Mouse (Mus musculus) liver, embryonic 11.5 days (tissue): ENCODE measurements around the gene Htr6. TPM values are rescaled to one million over a fixed set of nuclear protein-coding genes. Genes with fewer than 3 reads are reported as not detected.

Experiments used
- ATAC-seq: fragments of 200-750 bp; cut with Nextera tagmentation; replicated peaks from 2 replicates; pipeline ENCODE4 v1.8.0; 2017; ENCODE audit warnings: moderate number of reproducible peaks, mild to moderate bottlenecking, moderate TSS enrichment, moderate library complexity; ENCODE audit not compliant: low FRiP score
- DNase-seq: peaks from one replicate; pipeline ENCODE4 v3.0.0-alpha.2; 2017; ENCODE audit warnings: low spot score
- H3K27ac ChIP-seq: fragments of 300-500 bp; sonication (generic); 2 replicates; pipeline ENCODE4 v1.5.1; 2014; ENCODE audit warnings: mild to moderate bottlenecking, low read depth, low read length, control low read depth
- H3K27me3 ChIP-seq: fragments of 300-500 bp; sonication (generic); replicated peaks from 2 replicates; pipeline ENCODE4 v1.6.1; 2014; ENCODE audit warnings: low read length, mixed read lengths; ENCODE audit not compliant: control insufficient read depth, insufficient read depth
- H3K36me3 ChIP-seq: fragments of 300-500 bp; sonication (generic); 2 replicates; pipeline ENCODE4 v1.6.1; 2014; ENCODE audit warnings: mild to moderate bottlenecking, low read length, moderate library complexity, mixed read lengths; ENCODE audit not compliant: control insufficient read depth, insufficient read depth
- H3K4me1 ChIP-seq: fragments of 300-500 bp; sonication (generic); replicated peaks from 2 replicates; pipeline ENCODE4 v1.6.1; 2014; ENCODE audit warnings: low read length, mixed read lengths; ENCODE audit not compliant: control insufficient read depth, insufficient read depth
- H3K4me2 ChIP-seq: fragments of 300-500 bp; sonication (generic); 2 replicates; pipeline ENCODE4 v1.6.1; 2014; ENCODE audit warnings: mild to moderate bottlenecking, control low read depth, moderate library complexity
- H3K4me3 ChIP-seq: fragments of 300-500 bp; sonication (generic); 2 replicates; pipeline ENCODE4 v1.5.1; 2014; ENCODE audit warnings: low read depth, low read length, control low read depth
- H3K9ac ChIP-seq: fragments of 300-500 bp; sonication (generic); 2 replicates; pipeline ENCODE4 v1.6.1; 2014; ENCODE audit warnings: low read depth, low read length, control low read depth
- H3K9me3 ChIP-seq: fragments of 300-500 bp; sonication (generic); 2 replicates; pipeline ENCODE4 v1.6.1; 2016; ENCODE audit warnings: low read length, inconsistent platforms, mixed read lengths; ENCODE audit not compliant: control insufficient read depth
- WGBS: fragments of 180-500 bp; shearing (Covaris S2); extraction: QIAGEN DNeasy Blood & Tissue Kit; methylation state at CpG from one replicate; pipeline ENCODE4 v1.1.7; 2014; 5-methylcytosine and 5-hydroxymethylcytosine counted together
- polyA plus RNA-seq: library from polyadenylated mRNA; unstranded; fragments of >200 nt; fragmentation: Nextera tagmentation; extraction: Ambion mirVana; gene quantifications from 2 replicates; pipeline ENCODE4 v1.2.1, GENCODE M21; 2014

Htr6 gene
- polyA plus RNA-seq, 1 experiment from 2014 or later, result not detected

DNA sequence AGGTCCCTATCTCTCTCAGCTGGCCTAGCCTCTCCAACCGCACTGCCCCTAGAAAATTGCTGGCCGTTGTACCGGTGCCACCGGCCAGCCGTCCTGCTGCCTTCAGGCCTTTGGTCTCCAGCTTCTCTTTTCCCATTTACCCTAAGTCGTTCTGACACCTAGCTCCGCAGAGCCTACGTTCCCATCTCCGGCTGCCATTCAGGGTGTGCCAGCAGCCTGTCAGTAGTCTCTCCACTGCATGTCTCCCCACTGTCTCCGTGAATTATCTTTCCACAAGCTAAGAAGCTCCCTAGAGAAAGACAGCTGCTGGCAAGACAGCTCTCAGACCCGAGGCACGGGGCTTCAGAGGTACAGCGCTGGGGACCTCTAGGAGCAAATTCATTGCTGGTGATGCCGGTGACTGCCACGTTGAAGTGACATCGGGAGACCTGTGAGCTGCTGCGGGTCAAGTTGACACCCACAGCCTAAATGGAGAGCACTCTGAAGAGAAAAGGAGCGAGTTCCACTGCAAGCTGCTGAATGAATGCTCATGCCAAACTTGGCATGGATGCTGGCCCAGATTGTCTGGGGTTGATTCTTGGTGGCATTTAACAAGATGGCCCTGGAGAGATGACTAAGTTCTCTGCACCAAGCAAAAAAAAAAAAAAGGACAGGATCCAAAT lies 6.0 kb upstream of the Htr6 start:
- 68% methylated on average over 18 of the region's 18 CpGs for WGBS
- Histone ChIP-seq H3K4me2 (no peak overlapping the region), H3K27ac (no peak overlapping the region), H3K9me3 (no peaks in the 10 kb centered on the region), H3K4me1 (peaks cover 3% of the 10 kb centered on the region; the same call in 1 of the 2 replicates), H3K4me3 (no peak overlapping the region), H3K27me3 (peaks cover 24% of the 10 kb centered on the region), H3K36me3 (no peaks in the 10 kb centered on the region), H3K9ac (no peak overlapping the region)
- ATAC-seq (no peak), DNase-seq (no peak)

DNA sequence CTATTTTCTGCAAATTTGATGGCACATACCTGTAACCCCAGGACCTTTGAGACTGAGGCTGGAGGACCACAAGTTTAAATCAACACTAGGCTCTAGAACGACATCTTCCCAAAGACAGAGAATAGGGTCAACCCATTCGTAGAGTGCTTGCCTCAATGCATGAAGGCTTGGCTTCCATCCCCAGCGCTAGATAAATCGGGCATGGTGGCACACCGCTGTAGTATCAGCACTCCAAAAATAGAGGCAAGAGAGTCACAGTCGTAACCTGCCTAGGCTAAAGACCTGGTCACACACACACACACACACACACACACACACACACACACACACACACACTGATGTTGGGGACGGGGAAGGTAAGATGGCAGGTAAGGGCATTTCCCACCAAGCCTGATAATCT lies 4.9 kb upstream of the Htr6 start:
- WGBS, result 90% methylated on average over 7 of the region's 7 CpGs
- no peak overlapping the region for H3K4me3 ChIP-seq

DNA sequence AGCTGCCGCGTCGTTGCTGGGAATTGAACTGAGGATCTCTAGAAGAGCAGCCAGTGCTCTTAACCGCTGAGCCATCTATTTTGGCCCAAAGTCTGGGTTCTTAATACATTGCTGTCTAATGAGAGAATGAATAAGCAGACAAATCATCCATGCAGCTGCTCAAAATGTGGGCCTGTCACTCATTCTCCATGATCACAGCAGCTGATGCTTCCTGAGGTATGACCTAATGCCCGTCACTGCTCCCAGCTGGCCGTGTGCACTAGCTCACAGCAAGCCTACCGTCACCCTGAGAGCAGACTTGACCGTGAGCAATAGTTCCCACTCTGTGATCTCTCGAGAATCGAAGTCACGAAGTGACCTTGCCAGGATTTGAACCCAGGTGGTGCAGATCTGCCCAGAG lies 4.1 kb upstream of the Htr6 start:
- H3K27me3 ChIP-seq, result peaks cover 39% of the 10 kb centered on the region
- 78% methylated on average over 11 of the region's 11 CpGs for WGBS

More for the DNA sequence above, 4.9 kb upstream of the Htr6 start:
- no peak for DNase-seq
- Histone ChIP-seq H3K9ac (no peak overlapping the region), H3K4me2 (no peak overlapping the region), H3K9me3 (no peaks in the 10 kb centered on the region), H3K27me3 (peaks cover 35% of the 10 kb centered on the region), H3K36me3 (no peaks in the 10 kb centered on the region), H3K4me1 (peaks cover 3% of the 10 kb centered on the region; the same call in 1 of the 2 replicates), H3K27ac (no peak overlapping the region)
- ATAC-seq, result no peak

DNA sequence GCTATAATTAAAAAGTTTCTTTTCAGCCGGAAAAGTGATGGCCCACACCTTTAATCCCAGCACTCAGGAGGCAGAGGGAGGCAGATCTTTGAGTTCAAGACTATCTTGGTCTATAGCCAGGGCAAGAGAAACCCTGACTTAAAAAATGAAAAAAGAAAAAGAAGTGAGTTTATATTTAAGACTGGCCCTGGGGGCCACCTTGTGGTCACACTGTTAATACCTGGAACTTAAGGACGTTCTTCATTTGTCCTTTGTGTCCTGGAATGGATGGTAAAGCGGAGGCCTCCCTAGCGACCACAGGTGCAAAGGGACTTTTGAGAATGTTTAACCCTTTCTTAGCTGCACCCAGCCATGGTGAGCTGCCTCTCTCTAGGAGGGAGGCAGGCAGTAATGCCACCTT lies 3.4 kb upstream of the Htr6 start:
- no peak for ATAC-seq
- Histone ChIP-seq H3K9ac (no peak overlapping the region), H3K27ac (no peak overlapping the region), H3K36me3 (no peaks in the 10 kb centered on the region), H3K9me3 (no peaks in the 10 kb centered on the region), H3K4me3 (no peak overlapping the region), H3K27me3 (peaks cover 46% of the 10 kb centered on the region), H3K4me1 (peaks cover 9% of the 10 kb centered on the region; the same call in 1 of the 2 replicates), H3K4me2 (no peak overlapping the region)
- no peak for DNase-seq
- WGBS, result 18% methylated on average over 4 of the region's 4 CpGs

More for the DNA sequence above, 4.1 kb upstream of the Htr6 start:
- Histone ChIP-seq H3K4me3 (no peak overlapping the region), H3K9me3 (no peaks in the 10 kb centered on the region), H3K9ac (no peak overlapping the region), H3K36me3 (no peaks in the 10 kb centered on the region), H3K4me1 (peaks cover 9% of the 10 kb centered on the region; the same call in 1 of the 2 replicates), H3K27ac (no peak overlapping the region), H3K4me2 (no peak overlapping the region)
- no peak for DNase-seq
- ATAC-seq, result no peak

DNA sequence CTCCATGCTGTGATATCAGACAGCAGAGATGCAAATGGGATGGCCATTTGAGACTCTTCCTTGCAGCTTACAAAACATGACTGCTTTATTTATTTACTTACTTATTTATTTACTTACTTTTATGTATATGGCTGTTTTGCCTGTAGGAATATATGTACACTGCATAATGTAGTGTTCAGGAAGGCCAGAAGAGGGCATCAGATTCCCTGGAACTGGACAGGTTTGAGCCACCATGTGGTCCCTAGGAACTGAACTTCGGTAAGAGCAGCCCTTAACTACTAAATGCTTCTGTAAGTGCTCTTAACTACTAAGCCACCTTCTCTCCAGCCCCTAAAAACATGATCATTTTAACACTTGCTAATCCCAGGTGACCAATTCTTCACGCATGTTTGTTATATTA lies 2.9 kb upstream of the Htr6 start:
- Histone ChIP-seq H3K9me3 (no peaks in the 10 kb centered on the region), H3K9ac (no peak overlapping the region), H3K27ac (no peak overlapping the region), H3K4me3 (no peak overlapping the region), H3K4me2 (no peak overlapping the region), H3K36me3 (no peaks in the 10 kb centered on the region), H3K27me3 (peaks cover 50% of the 10 kb centered on the region), H3K4me1 (peaks cover 9% of the 10 kb centered on the region; the same call in 1 of the 2 replicates)
- ATAC-seq (no peak), DNase-seq (no peak)
- 41% methylated on average over 2 of the region's 2 CpGs for whole genome bisulfite sequencing

DNA sequence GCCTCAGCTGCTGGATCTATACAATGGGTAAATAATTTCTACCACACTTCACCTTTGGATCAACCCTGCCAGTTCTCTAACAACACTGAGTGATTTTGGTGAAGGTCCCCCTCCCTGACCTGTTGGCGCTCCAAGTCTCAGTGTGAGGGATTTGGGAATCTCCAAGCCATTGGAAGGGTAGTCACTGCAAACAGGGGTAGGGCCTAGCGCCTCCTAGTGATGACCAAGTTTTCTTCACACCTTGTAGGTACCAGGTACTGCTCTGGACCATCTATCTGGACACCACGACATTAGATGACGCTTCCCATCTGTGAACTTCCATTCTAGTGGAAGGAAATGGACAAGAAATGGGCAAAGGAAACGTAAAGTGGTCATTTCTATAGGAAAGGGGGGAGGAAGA lies 545 bp upstream of the Htr6 start:
- no peaks in the 10 kb centered on the region for H3K9me3 ChIP-seq
- no peak for DNase-seq
- ATAC-seq, result no peak
- H3K27ac ChIP-seq, result no peak overlapping the region
- no peak overlapping the region for H3K4me2 ChIP-seq
- H3K9ac ChIP-seq, result no peak overlapping the region
- H3K4me1 ChIP-seq, result peaks cover 6% of the 10 kb centered on the region; the same call in 1 of the 2 replicates
- H3K4me3 ChIP-seq, result no peak overlapping the region
- no peaks in the 10 kb centered on the region for H3K36me3 ChIP-seq
- peaks cover 58% of the 10 kb centered on the region for H3K27me3 ChIP-seq
- 11% methylated on average over 5 of the region's 5 CpGs for WGBS

DNA sequence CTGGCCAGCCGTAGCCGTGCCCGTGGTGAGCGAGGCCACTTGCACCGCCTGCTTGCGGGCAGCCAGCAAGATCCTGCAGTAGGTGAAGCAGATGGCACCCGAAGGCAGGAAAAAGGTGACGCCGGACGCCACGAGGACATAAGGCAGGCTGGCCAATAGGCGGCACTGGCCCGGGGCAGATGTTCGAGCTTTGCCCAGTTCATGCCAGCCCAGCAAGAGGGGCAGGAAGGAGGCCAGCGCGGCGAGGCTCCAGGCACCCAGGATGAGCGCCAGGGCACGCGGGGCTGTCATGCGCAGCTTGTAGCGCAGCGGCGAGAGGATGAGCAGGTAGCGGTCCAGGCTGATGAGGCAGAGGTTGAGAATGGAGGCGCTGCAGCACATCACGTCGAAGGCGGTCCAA lies 1.3 kb downstream of the Htr6 start:
- H3K9ac ChIP-seq, result no peak overlapping the region
- H3K4me2 ChIP-seq, result peak overlapping the region; percentile 69; the same call in 1 of the 2 replicates
- H3K27ac ChIP-seq, result no peak overlapping the region
- H3K36me3 ChIP-seq, result no peaks in the 10 kb centered on the region
- ATAC-seq, result no peak
- H3K27me3 ChIP-seq, result peaks cover 58% of the 10 kb centered on the region
- peaks cover 6% of the 10 kb centered on the region; the same call in 1 of the 2 replicates for H3K4me1 ChIP-seq
- no peaks in the 10 kb centered on the region for H3K9me3 ChIP-seq
- peak overlapping the region; percentile 55; the same call in 1 of the 2 replicates for H3K4me3 ChIP-seq
- DNase-seq, result no peak
- WGBS, result 21% methylated on average over 29 of the region's 29 CpGs

DNA sequence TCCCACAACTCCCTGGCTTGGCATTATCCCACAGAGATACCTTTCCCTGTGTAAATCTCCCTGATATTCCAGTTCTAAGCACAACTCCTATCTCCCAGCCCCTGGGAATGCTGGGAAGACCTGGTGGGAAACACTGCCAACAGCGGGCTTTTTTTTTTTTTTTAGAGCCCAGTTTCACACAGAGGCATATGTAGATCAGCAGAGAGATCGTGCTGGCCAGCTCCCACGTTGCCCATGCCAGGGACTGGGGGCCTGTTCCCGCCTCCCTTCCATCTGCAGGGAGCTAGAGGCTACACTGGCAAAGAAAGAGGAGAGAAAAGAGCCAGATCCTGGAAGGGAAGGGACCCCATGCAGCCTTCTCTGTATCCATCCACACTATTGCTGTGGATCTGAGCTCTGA lies 7.1 kb downstream of the Htr6 start:
- Histone ChIP-seq H3K9me3 (no peaks in the 10 kb centered on the region), H3K4me3 (no peak overlapping the region), H3K27ac (no peak overlapping the region), H3K9ac (no peak overlapping the region), H3K36me3 (no peaks in the 10 kb centered on the region), H3K27me3 (peaks cover 12% of the 10 kb centered on the region), H3K4me2 (no peak overlapping the region), H3K4me1 (no peaks in the 10 kb centered on the region)
- no peak for ATAC-seq
- WGBS, result 26% methylated on average over 4 of the region's 4 CpGs
- DNase-seq, result no peak

DNA sequence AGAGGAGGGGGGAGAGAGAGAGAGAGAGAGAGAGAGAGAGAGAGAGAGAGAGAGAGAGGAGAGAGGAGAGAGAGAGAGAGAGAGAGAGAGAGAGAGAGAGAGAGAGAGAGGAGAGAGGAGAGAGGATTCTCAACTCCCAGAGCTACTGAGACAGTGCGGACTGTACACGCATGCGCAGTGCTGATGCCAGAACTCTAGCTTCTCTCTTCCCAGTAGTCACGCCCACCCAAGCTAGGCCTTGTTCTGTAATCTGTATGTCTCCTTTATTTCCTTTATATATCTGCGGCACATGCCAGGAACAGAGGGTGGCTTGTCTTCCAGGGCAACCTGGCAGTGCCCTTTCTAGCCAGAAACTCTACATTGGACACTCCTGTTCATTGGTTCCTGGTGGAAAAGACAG lies 10.5 kb downstream of the Htr6 start:
- no peaks in the 10 kb centered on the region for H3K27me3 ChIP-seq
- WGBS, result 87% methylated on average over 5 of the region's 5 CpGs

More for the DNA sequence above, 10.5 kb downstream of the Htr6 start:
- Histone ChIP-seq H3K36me3 (no peaks in the 10 kb centered on the region), H3K4me2 (no peak overlapping the region), H3K4me3 (no peak overlapping the region), H3K9me3 (no peaks in the 10 kb centered on the region), H3K9ac (no peak overlapping the region), H3K27ac (no peak overlapping the region), H3K4me1 (no peaks in the 10 kb centered on the region)
- no peak for ATAC-seq
- DNase-seq, result no peak
